ENCODE assay signal across 26 mouse cellular contexts in genomic region chr10:130234576-130234975, GRCm38 (mm10). TPM values are rescaled to one million over a fixed set of nuclear protein-coding genes. Genes with fewer than 3 reads are reported as not detected.
A peak's percentile ranks its signal among the peaks of the same experiment; 100 is the strongest.
DNase-seq lines count a peak whose midpoint lies in the region; ATAC-seq and TF ChIP-seq lines count a peak whose summit lies in the region.
"Had no signal": no experiment of that assay in that cellular context is flagged by ENCODE, and none has a peak within 500 bp of the region (broad histone marks: within the 10 kb centered on the region; RNA-seq: fewer than 3 reads in every experiment).

No protein-coding gene starts in this region.

- H3K27me3 ChIP-seq in forebrain, embryonic 12.5 days, result no peaks in the 10 kb centered on the region
- H3K27me3 ChIP-seq in forebrain, postnatal 0 days (ENCODE audit: insufficient read depth, low read length), result no peaks in the 10 kb centered on the region
- H3K27me3 ChIP-seq in midbrain, embryonic 10.5 days (ENCODE audit: low read depth, poor library complexity, severe bottlenecking), result no peaks in the 10 kb centered on the region
- no peaks in the 10 kb centered on the region for H3K27me3 ChIP-seq in midbrain, embryonic 14.5 days (ENCODE audit: control insufficient read depth, insufficient read depth, low read length)
- H3K27me3 ChIP-seq in neural tube, embryonic 11.5 days (ENCODE audit: control insufficient read depth, insufficient read depth, low read length), result no peaks in the 10 kb centered on the region
- no peaks in the 10 kb centered on the region for H3K27me3 ChIP-seq in neural tube, embryonic 15.5 days (replicated peaks)
- H3K27me3 ChIP-seq: CH12.LX; heart, embryonic 15.5 days had no signal

- no peak overlapping the region for H3K9ac ChIP-seq in forebrain, embryonic 12.5 days
- no peak overlapping the region for H3K9ac ChIP-seq in forebrain, postnatal 0 days
- no peak overlapping the region for H3K9ac ChIP-seq in midbrain, embryonic 14.5 days (replicated peaks; ENCODE audit: low read length)
- H3K9ac ChIP-seq in neural tube, embryonic 11.5 days (ENCODE audit: low read length), result no peak overlapping the region
- no peak overlapping the region for H3K9ac ChIP-seq in neural tube, embryonic 15.5 days (replicated peaks)
- H3K9ac ChIP-seq: heart, embryonic 15.5 days had no signal

- H3K9me3 ChIP-seq in forebrain, embryonic 12.5 days, result no peaks in the 10 kb centered on the region
- no peaks in the 10 kb centered on the region for H3K9me3 ChIP-seq in forebrain, postnatal 0 days (ENCODE audit: low read length)
- H3K9me3 ChIP-seq in midbrain, embryonic 10.5 days (replicated peaks), result no peaks in the 10 kb centered on the region
- H3K9me3 ChIP-seq in midbrain, embryonic 14.5 days (ENCODE audit: control insufficient read depth, low read length), result no peaks in the 10 kb centered on the region
- H3K9me3 ChIP-seq in neural tube, embryonic 11.5 days (ENCODE audit: control insufficient read depth, low read length), result no peaks in the 10 kb centered on the region
- H3K9me3 ChIP-seq in neural tube, embryonic 15.5 days (replicated peaks), result no peaks in the 10 kb centered on the region
- H3K9me3 ChIP-seq: embryonic facial prominence, embryonic 10.5 days; heart, embryonic 15.5 days had no signal

- 42% methylated on average over 1 of the region's 1 CpGs for WGBS in forebrain, embryonic 12.5 days
- WGBS in forebrain, postnatal 0 days, result 22% methylated on average over 1 of the region's 1 CpGs
- 45% methylated on average over 1 of the region's 1 CpGs for WGBS in midbrain, embryonic 10.5 days
- 20% methylated on average over 1 of the region's 1 CpGs for WGBS in midbrain, embryonic 14.5 days
- 31% methylated on average over 1 of the region's 1 CpGs for WGBS in neural tube, embryonic 11.5 days
- WGBS in neural tube, embryonic 15.5 days, result 24% methylated on average over 1 of the region's 1 CpGs

- no peaks in the 10 kb centered on the region for H3K36me3 ChIP-seq in forebrain, embryonic 12.5 days (replicated peaks)
- no peaks in the 10 kb centered on the region for H3K36me3 ChIP-seq in forebrain, postnatal 0 days (ENCODE audit: insufficient read depth)
- H3K36me3 ChIP-seq in midbrain, embryonic 10.5 days, result no peaks in the 10 kb centered on the region
- H3K36me3 ChIP-seq in midbrain, embryonic 14.5 days (ENCODE audit: control insufficient read depth, insufficient read depth, low read length), result no peaks in the 10 kb centered on the region
- H3K36me3 ChIP-seq in neural tube, embryonic 11.5 days (ENCODE audit: control insufficient read depth, insufficient read depth, low read length), result no peaks in the 10 kb centered on the region
- H3K36me3 ChIP-seq in neural tube, embryonic 15.5 days, result no peaks in the 10 kb centered on the region
- H3K36me3 ChIP-seq: embryonic facial prominence, embryonic 10.5 days; heart, embryonic 15.5 days had no signal

- no peak for TF ChIP-seq CTCF in forebrain, postnatal 0 days (IDR thresholded peaks at IDR 0.05; ENCODE audit: low read depth)

- no peak overlapping the region for H3K4me2 ChIP-seq in forebrain, embryonic 12.5 days
- H3K4me2 ChIP-seq in forebrain, postnatal 0 days (ENCODE audit: low read depth), result no peak overlapping the region
- no peak overlapping the region for H3K4me2 ChIP-seq in midbrain, embryonic 14.5 days (ENCODE audit: low read length)
- no peak overlapping the region for H3K4me2 ChIP-seq in neural tube, embryonic 11.5 days (ENCODE audit: low read depth)
- H3K4me2 ChIP-seq in neural tube, embryonic 15.5 days, result no peak overlapping the region
- H3K4me2 ChIP-seq: heart, embryonic 11.5 days; heart, embryonic 15.5 days had no signal

- H3K27ac ChIP-seq in forebrain, embryonic 12.5 days, result no peak overlapping the region
- H3K27ac ChIP-seq in forebrain, postnatal 0 days (ENCODE audit: low read depth, low read length), result no peak overlapping the region
- H3K27ac ChIP-seq in midbrain, embryonic 10.5 days (replicated peaks), result peak overlapping the region; percentile 42; the same call in 1 of the 2 replicates
- H3K27ac ChIP-seq in midbrain, embryonic 14.5 days (replicated peaks; ENCODE audit: low read depth, low read length), result no peak overlapping the region
- H3K27ac ChIP-seq in neural tube, embryonic 11.5 days (ENCODE audit: low read depth, low read length), result no peak overlapping the region
- H3K27ac ChIP-seq in neural tube, embryonic 15.5 days (replicated peaks), result no peak overlapping the region
- H3K27ac ChIP-seq: embryonic facial prominence, embryonic 10.5 days; heart, adult 2 months; heart, embryonic 15.5 days had no signal

- H3K4me1 ChIP-seq in forebrain, embryonic 12.5 days, result peaks cover 6% of the 10 kb centered on the region
- no peaks in the 10 kb centered on the region for H3K4me1 ChIP-seq in forebrain, postnatal 0 days (ENCODE audit: insufficient read depth)
- H3K4me1 ChIP-seq in midbrain, embryonic 10.5 days, result peaks cover 15% of the 10 kb centered on the region
- H3K4me1 ChIP-seq in midbrain, embryonic 14.5 days (ENCODE audit: control insufficient read depth, insufficient read depth, low read length), result no peaks in the 10 kb centered on the region
- no peaks in the 10 kb centered on the region for H3K4me1 ChIP-seq in neural tube, embryonic 11.5 days (ENCODE audit: control insufficient read depth, insufficient read depth, low read length)
- no peaks in the 10 kb centered on the region for H3K4me1 ChIP-seq in neural tube, embryonic 15.5 days
- H3K4me1 ChIP-seq: embryonic facial prominence, embryonic 10.5 days; heart, embryonic 15.5 days had no signal

- ATAC-seq in forebrain, embryonic 12.5 days (ENCODE audit: low FRiP score), result 0 out of 2 replicates have a peak, but pooled peaks have one; percentile 30
- ATAC-seq in forebrain, postnatal 0 days, result no peak
- ATAC-seq in midbrain, embryonic 14.5 days (ENCODE audit: low FRiP score, low TSS enrichment), result no peak
- ATAC-seq in neural tube, embryonic 11.5 days (ENCODE audit: insufficient read depth, low FRiP score, low TSS enrichment), result 0 out of 2 replicates have a peak, but pooled peaks have one; percentile 43
- ATAC-seq in neural tube, embryonic 15.5 days (ENCODE audit: low FRiP score), result no peak
- ATAC-seq: activated CD4-positive, CD25-positive, alpha-beta regulatory T cell, adult 4 months; forebrain, embryonic 16.5 days; intestine, embryonic 16.5 days; Patski had no signal

- no peak overlapping the region for H3K4me3 ChIP-seq in forebrain, embryonic 12.5 days (replicated peaks)
- no peak overlapping the region for H3K4me3 ChIP-seq in forebrain, postnatal 0 days (ENCODE audit: low read depth, low read length)
- H3K4me3 ChIP-seq in midbrain, embryonic 10.5 days, result no peak overlapping the region
- no peak overlapping the region for H3K4me3 ChIP-seq in midbrain, embryonic 14.5 days (replicated peaks; ENCODE audit: low read depth, low read length)
- no peak overlapping the region for H3K4me3 ChIP-seq in neural tube, embryonic 11.5 days (ENCODE audit: low read depth, low read length)
- no peak overlapping the region for H3K4me3 ChIP-seq in neural tube, embryonic 15.5 days (replicated peaks)
- H3K4me3 ChIP-seq: embryonic facial prominence, embryonic 10.5 days; heart, adult 2 months; heart, embryonic 15.5 days had no signal

- no peak for DNase-seq in forebrain, postnatal 0 days
- DNase-seq in midbrain, embryonic 10.5 days (ENCODE audit: low spot score), result no peak
- DNase-seq in midbrain, embryonic 14.5 days, result no peak
- DNase-seq in neural tube, embryonic 11.5 days (ENCODE audit: low spot score), result peak; percentile 19
- no peak for DNase-seq in spleen, adult 12 weeks (ENCODE audit: low spot score)
- DNase-seq: adrenal gland, postnatal 14 days; cerebellum, adult 2 months; cerebellum, postnatal 10 days; gastrocnemius, postnatal 14 days; heart, adult 2 months; heart, postnatal 14 days had no signal

RNA-seq across cellular contexts. Expression of gene Olfr827, which starts 20.4 kb away (rescaled TPM):
- not detected in 2 replicates for polyA plus RNA-seq in forebrain, embryonic 12.5 days (2016; fragmentation: Nextera tagmentation; extraction: Ambion mirVana)
- total RNA-seq in forebrain, postnatal 0 days (2014; rRNA removed), result not detected in 2 replicates
- not detected in 2 replicates for polyA plus RNA-seq in forebrain, postnatal 0 days (2015; fragmentation: Nextera tagmentation; extraction: Ambion mirVana)
- polyA plus RNA-seq in midbrain, embryonic 10.5 days (2016; fragmentation: Nextera tagmentation; extraction: Ambion mirVana), result not detected in 2 replicates
- not detected in 2 replicates for polyA plus RNA-seq in midbrain, embryonic 14.5 days (2014; fragmentation: Nextera tagmentation; extraction: Ambion mirVana)
- not detected in 2 replicates for polyA plus RNA-seq in neural tube, embryonic 11.5 days (2014; fragmentation: Nextera tagmentation; extraction: Ambion mirVana)
- not detected in 2 replicates for polyA plus RNA-seq in neural tube, embryonic 15.5 days (2015; fragmentation: Nextera tagmentation; extraction: Ambion mirVana)
- total RNA-seq: adrenal gland, adult 18-20 months; adrenal gland, postnatal 14 days; CH12.LX; gastrocnemius, adult 18-20 months; gastrocnemius, postnatal 14 days; heart, adult 2 months; heart, postnatal 14 days; hematopoietic stem cell, adult 5-6 weeks had no signal
- polyA plus RNA-seq: activated CD4-positive, CD25-positive, alpha-beta regulatory T cell, adult 4 months; cerebellum, adult 2 months; embryonic facial prominence, embryonic 10.5 days; embryonic facial prominence, embryonic 14.5 days; forebrain, embryonic 16.5 days; gonadal fat pad, adult 2 months; heart, adult 2 months; heart, embryonic 11.5 days; heart, embryonic 15.5 days; intestine, embryonic 16.5 days; Patski had no signal

RNA-seq across cellular contexts. Expression of gene Neurod4, which starts 45.5 kb away (rescaled TPM):
- 5.1 and 5.7 TPM in 2 replicates for polyA plus RNA-seq in forebrain, embryonic 12.5 days (2016; fragmentation: Nextera tagmentation; extraction: Ambion mirVana)
- 0.69 and 1.9 TPM in 2 replicates for total RNA-seq in forebrain, postnatal 0 days (2014; rRNA removed)
- 0.78 and 1.2 TPM in 2 replicates for polyA plus RNA-seq in forebrain, postnatal 0 days (2015; fragmentation: Nextera tagmentation; extraction: Ambion mirVana)
- 13.4 and 16.0 TPM in 2 replicates for polyA plus RNA-seq in midbrain, embryonic 10.5 days (2016; fragmentation: Nextera tagmentation; extraction: Ambion mirVana)
- polyA plus RNA-seq in midbrain, embryonic 14.5 days (2014; fragmentation: Nextera tagmentation; extraction: Ambion mirVana), result 2.6 and 6.9 TPM in 2 replicates
- polyA plus RNA-seq in neural tube, embryonic 11.5 days (2014; fragmentation: Nextera tagmentation; extraction: Ambion mirVana), result 52.7 and 59.2 TPM in 2 replicates
- 0.31 and 0.37 TPM in 2 replicates for polyA plus RNA-seq in neural tube, embryonic 15.5 days (2015; fragmentation: Nextera tagmentation; extraction: Ambion mirVana)
- total RNA-seq: gastrocnemius, adult 18-20 months; gastrocnemius, postnatal 14 days; heart, adult 2 months; heart, postnatal 14 days; hematopoietic stem cell, adult 5-6 weeks had no signal
- polyA plus RNA-seq: gonadal fat pad, adult 2 months; heart, adult 2 months; heart, embryonic 11.5 days; heart, embryonic 15.5 days; intestine, embryonic 16.5 days; Patski had no signal

RNA-seq across cellular contexts. Expression of gene Olfr826, which starts 50.6 kb away (rescaled TPM):
- polyA plus RNA-seq in forebrain, embryonic 12.5 days (2016; fragmentation: Nextera tagmentation; extraction: Ambion mirVana), result not detected in 2 replicates
- total RNA-seq in forebrain, postnatal 0 days (2014; rRNA removed), result not detected in 2 replicates
- not detected in 2 replicates for polyA plus RNA-seq in forebrain, postnatal 0 days (2015; fragmentation: Nextera tagmentation; extraction: Ambion mirVana)
- not detected in 2 replicates for polyA plus RNA-seq in midbrain, embryonic 10.5 days (2016; fragmentation: Nextera tagmentation; extraction: Ambion mirVana)
- not detected in 2 replicates for polyA plus RNA-seq in midbrain, embryonic 14.5 days (2014; fragmentation: Nextera tagmentation; extraction: Ambion mirVana)
- polyA plus RNA-seq in neural tube, embryonic 11.5 days (2014; fragmentation: Nextera tagmentation; extraction: Ambion mirVana), result not detected in 2 replicates
- not detected in 2 replicates for polyA plus RNA-seq in neural tube, embryonic 15.5 days (2015; fragmentation: Nextera tagmentation; extraction: Ambion mirVana)
- total RNA-seq: adrenal gland, adult 18-20 months; adrenal gland, postnatal 14 days; CH12.LX; gastrocnemius, adult 18-20 months; gastrocnemius, postnatal 14 days; heart, adult 2 months; heart, postnatal 14 days; hematopoietic stem cell, adult 5-6 weeks had no signal
- polyA plus RNA-seq: cerebellum, adult 2 months; embryonic facial prominence, embryonic 10.5 days; embryonic facial prominence, embryonic 14.5 days; forebrain, embryonic 16.5 days; gonadal fat pad, adult 2 months; heart, adult 2 months; heart, embryonic 11.5 days; heart, embryonic 15.5 days; intestine, embryonic 16.5 days; Patski had no signal

Comparison
In these comparisons a context has a peak if more than half of its experiments do, and no peak if none do; other contexts are left out.
1. ATAC-seq: peak in forebrain, embryonic 12.5 days (single experiment) and neural tube, embryonic 11.5 days (single experiment); none in forebrain, postnatal 0 days (single experiment), midbrain, embryonic 14.5 days (single experiment) and neural tube, embryonic 15.5 days (single experiment).